Mouse (Mus musculus) embryo, embryonic 11.5 days (tissue): ENCODE measurements around the gene Spock1.
A peak's percentile ranks its signal among the peaks of the same experiment; 100 is the strongest.
"Not testable (repeated sequence)": the region's sequence is repeated elsewhere in the genome, so short reads cannot be mapped to it uniquely, and the experiment has no call there.

Experiments used
- DNase-seq: peaks from one replicate; pipeline ENCODE4 v3.0.0-alpha.2; 2012; ENCODE audit warnings: low read depth, low spot score

Spock1 gene

GRCm38 (mm10) chr13:57604437-57604836 lies 303.7 kb downstream of the Spock1 start:
- DNase-seq, result no peak

GRCm38 (mm10) chr13:57603226-57603625 lies 304.9 kb downstream of the Spock1 start:
- no peak for DNase-seq

- no peak for DNase-seq
Measured at GRCm38 (mm10) chr13:57595761-57596051, 312.4 kb downstream of the Spock1 start.

- no peak for DNase-seq
Measured at GRCm38 (mm10) chr13:57595032-57595760, 312.9 kb downstream of the Spock1 start.

- DNase-seq, result not testable (repeated sequence)
Measured at GRCm38 (mm10) chr13:57589338-57589914, 318.7 kb downstream of the Spock1 start.

GRCm38 (mm10) chr13:57588558-57589273 lies 319.4 kb downstream of the Spock1 start:
- DNase-seq, result no peak

GRCm38 (mm10) chr13:57585131-57585530 lies 323.0 kb downstream of the Spock1 start:
- DNase-seq, result no peak

GRCm38 (mm10) chr13:57582314-57582976 lies 325.7 kb downstream of the Spock1 start:
- no peak for DNase-seq

- no peak for DNase-seq
Measured at GRCm38 (mm10) chr13:57577541-57578244, 330.4 kb downstream of the Spock1 start.

- DNase-seq, result no peak
Measured at GRCm38 (mm10) chr13:57573501-57573900, 334.6 kb downstream of the Spock1 start.

- DNase-seq, result no peak
Measured at GRCm38 (mm10) chr13:57568404-57568803, 339.7 kb downstream of the Spock1 start.

- no peak for DNase-seq
Measured at GRCm38 (mm10) chr13:57555186-57555585, 352.9 kb downstream of the Spock1 start.

GRCm38 (mm10) chr13:57549743-57550142 lies 358.4 kb downstream of the Spock1 start:
- peak; percentile 19 for DNase-seq

GRCm38 (mm10) chr13:57536988-57537547 lies 371.1 kb downstream of the Spock1 start:
- no peak for DNase-seq

- DNase-seq, result no peak
Measured at GRCm38 (mm10) chr13:57534325-57534724, 373.8 kb downstream of the Spock1 start.

GRCm38 (mm10) chr13:57525946-57526345 lies 382.2 kb downstream of the Spock1 start:
- no peak for DNase-seq

- DNase-seq, result no peak
Measured at GRCm38 (mm10) chr13:57524546-57524945, 383.6 kb downstream of the Spock1 start.

GRCm38 (mm10) chr13:57523366-57523765 lies 384.8 kb downstream of the Spock1 start:
- DNase-seq, result no peak

- no peak for DNase-seq
Measured at GRCm38 (mm10) chr13:57522319-57522718, 385.8 kb downstream of the Spock1 start.

GRCm38 (mm10) chr13:57521152-57521551 lies 387.0 kb downstream of the Spock1 start:
- peak; percentile 36 for DNase-seq

GRCm38 (mm10) chr13:57519790-57520189 lies 388.3 kb downstream of the Spock1 start:
- DNase-seq, result no peak
